Mouse (Mus musculus) R1 (cell line): Measurements from ENCODE around the gene Dennd1b.

ENCODE experiments used
- DNase-seq: peaks from one replicate; pipeline ENCODE4 v3.0.0-alpha.2; 2018; ENCODE audit warnings: low read depth, low spot score

The Dennd1b gene

GRCm38 (mm10) chr1:139180481-139181149 lies 217.4 kb downstream of the Dennd1b start:
- DNase-seq, result no peak

GRCm38 (mm10) chr1:139192635-139193034 lies 229.4 kb downstream of the Dennd1b start:
- no peak for DNase-seq

- no peak for DNase-seq
Observed at GRCm38 (mm10) chr1:139194011-139194410, 230.8 kb downstream of the Dennd1b start.

- no peak for DNase-seq
Observed at GRCm38 (mm10) chr1:139194428-139195028, 231.3 kb downstream of the Dennd1b start.

- DNase-seq, result no peak
Observed at GRCm38 (mm10) chr1:139203026-139203425, 239.8 kb downstream of the Dennd1b start.

- DNase-seq, result no peak
Observed at GRCm38 (mm10) chr1:139206259-139206658, 243.0 kb downstream of the Dennd1b start.

- DNase-seq, result no peak
Observed at GRCm38 (mm10) chr1:139209796-139210195, 246.6 kb downstream of the Dennd1b start.

GRCm38 (mm10) chr1:139210505-139210904 lies 247.3 kb downstream of the Dennd1b start:
- no peak for DNase-seq

- no peak for DNase-seq
Observed at GRCm38 (mm10) chr1:139215311-139215710, 252.1 kb downstream of the Dennd1b start.

GRCm38 (mm10) chr1:139223804-139224203 lies 260.6 kb downstream of the Dennd1b start:
- DNase-seq, result no peak

- no peak for DNase-seq
Observed at GRCm38 (mm10) chr1:139224309-139224949, 261.2 kb downstream of the Dennd1b start.
